Mouse (Mus musculus) intestine, embryonic 16.5 days (tissue): ENCODE results near the gene Lrrc15. TPM values are rescaled to one million over a fixed set of nuclear protein-coding genes. Genes with fewer than 3 reads are reported as not detected.

ENCODE experiments used
- ATAC-seq: fragments of 200-750 bp; cut with Nextera tagmentation; 2 replicates; pipeline ENCODE4 v1.8.0; 2017; ENCODE audit warnings: moderate TSS enrichment, moderate library complexity
- H3K27ac ChIP-seq: fragments of 300-500 bp; sonication (generic); 2 replicates; pipeline ENCODE4 v1.5.1; 2014; ENCODE audit warnings: mild to moderate bottlenecking, low read length
- H3K27me3 ChIP-seq: fragments of 300-500 bp; sonication (generic); replicated peaks from 2 replicates; pipeline ENCODE4 v1.6.1; 2014; ENCODE audit warnings: low read length, control low read depth, mixed read lengths; ENCODE audit not compliant: control insufficient read depth, insufficient read depth
- H3K36me3 ChIP-seq: fragments of 300-500 bp; sonication (generic); 2 replicates; pipeline ENCODE4 v1.6.1; 2014; ENCODE audit warnings: low read length, control low read depth; ENCODE audit not compliant: control insufficient read depth, insufficient read depth
- H3K4me1 ChIP-seq: fragments of 300-500 bp; sonication (generic); 2 replicates; pipeline ENCODE4 v1.6.1; 2014; ENCODE audit warnings: low read length, control low read depth, mixed read lengths; ENCODE audit not compliant: control insufficient read depth, insufficient read depth
- H3K4me2 ChIP-seq: fragments of 300-500 bp; sonication (generic); 2 replicates; pipeline ENCODE4 v1.6.1; 2014; ENCODE audit warnings: low read depth, low read length, control low read depth
- H3K4me3 ChIP-seq: fragments of 300-500 bp; sonication (generic); 2 replicates; pipeline ENCODE4 v1.5.1; 2014; ENCODE audit warnings: mild to moderate bottlenecking, low read length
- H3K9ac ChIP-seq: fragments of 300-500 bp; sonication (generic); 2 replicates; pipeline ENCODE4 v1.6.1; 2014; ENCODE audit warnings: low read depth, low read length
- H3K9me3 ChIP-seq: fragments of 300-500 bp; sonication (generic); 2 replicates; pipeline ENCODE4 v1.6.1; 2016; ENCODE audit warnings: low read length, control low read depth; ENCODE audit not compliant: control insufficient read depth
- WGBS: fragments of 180-500 bp; shearing (Covaris S2); extraction: QIAGEN DNeasy Blood & Tissue Kit; methylation state at CpG from one replicate; pipeline ENCODE4 v1.1.7; 2014; 5-methylcytosine and 5-hydroxymethylcytosine counted together
- polyA plus RNA-seq: library from polyadenylated mRNA; unstranded; fragments of >200 nt; fragmentation: Nextera tagmentation; extraction: Ambion mirVana; gene quantifications from 2 replicates; pipeline ENCODE4 v1.2.1, GENCODE M21; 2015

The Lrrc15 gene
- polyA plus RNA-seq, 1 experiment from 2014 or later = 0.32 TPM

DNA sequence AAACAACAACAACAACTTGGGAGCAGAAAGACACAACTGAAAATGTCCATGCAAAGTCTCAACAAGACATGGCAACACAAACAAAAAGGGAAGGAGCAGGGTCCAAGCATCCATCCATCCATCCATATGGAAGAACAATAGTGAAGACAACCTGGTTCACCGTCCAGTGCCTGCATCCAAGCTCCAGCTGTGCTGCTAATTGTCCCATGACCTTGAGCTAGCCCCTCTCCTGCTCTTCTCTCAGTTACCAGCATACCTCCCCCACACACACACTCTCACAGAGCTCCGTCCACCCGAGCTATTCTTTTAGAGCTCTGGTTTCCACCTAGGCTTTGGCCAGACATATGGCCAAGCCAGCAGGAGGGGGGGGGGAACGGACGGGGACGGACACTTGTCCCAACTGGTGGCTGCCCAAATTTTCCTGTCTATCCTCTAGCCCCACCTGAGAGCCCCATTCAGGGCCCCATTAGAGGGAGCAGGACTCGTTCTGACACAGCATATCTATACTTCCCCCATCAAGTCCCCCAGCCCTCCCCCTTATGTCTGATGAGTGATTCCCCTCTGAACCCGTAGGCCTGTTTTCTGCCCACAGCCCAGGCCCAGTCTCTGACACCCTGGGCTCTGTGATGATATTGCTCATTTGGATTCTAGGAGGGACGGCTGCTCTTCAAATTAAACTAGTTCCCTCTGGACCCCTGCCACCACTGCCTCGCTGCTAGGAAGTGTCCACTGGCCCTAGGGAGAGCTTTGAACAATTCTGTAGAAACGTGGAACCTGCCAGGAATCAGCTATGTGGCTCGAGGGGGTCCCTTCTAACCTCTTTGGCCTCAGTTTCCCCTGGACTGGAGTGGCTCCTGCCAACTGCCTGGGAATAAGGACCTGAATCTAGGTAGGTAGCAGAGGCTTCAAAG, 48.2 kb downstream of the Lrrc15 start:
- Histone ChIP-seq H3K27ac (no peak overlapping the region), H3K4me3 (no peak overlapping the region), H3K9ac (no peak overlapping the region), H3K36me3 (no peaks in the 10 kb centered on the region), H3K4me1 (peaks cover 10% of the 10 kb centered on the region), H3K4me2 (no peak overlapping the region), H3K9me3 (no peaks in the 10 kb centered on the region), H3K27me3 (no peaks in the 10 kb centered on the region)
- ATAC-seq = no peak
- WGBS = 57% methylated on average over 12 of the region's 12 CpGs

DNA sequence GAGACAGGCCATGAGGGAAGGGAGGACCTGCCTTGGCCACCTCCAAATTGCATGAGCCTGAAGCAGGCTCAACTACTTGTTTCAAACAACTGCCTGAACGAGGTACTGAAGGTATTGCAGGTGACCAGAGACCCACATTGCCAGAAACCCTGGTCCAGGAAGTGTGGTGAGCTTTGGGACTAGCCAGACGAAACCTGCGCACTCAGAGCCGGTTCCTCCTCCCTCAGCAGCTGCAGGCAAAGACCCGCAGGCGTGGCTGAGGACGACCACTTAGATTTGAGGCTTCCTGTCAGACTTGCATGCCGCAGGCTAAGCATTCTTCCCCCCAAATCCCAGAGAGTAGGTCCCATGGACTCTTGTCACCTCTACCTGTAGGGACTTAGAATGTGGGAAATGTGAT, 49.0 kb downstream of the Lrrc15 start:
- Histone ChIP-seq H3K4me1 (peaks cover 10% of the 10 kb centered on the region), H3K9ac (no peak overlapping the region), H3K4me2 (no peak overlapping the region), H3K27ac (no peak overlapping the region), H3K9me3 (no peaks in the 10 kb centered on the region), H3K27me3 (no peaks in the 10 kb centered on the region), H3K4me3 (no peak overlapping the region), H3K36me3 (no peaks in the 10 kb centered on the region)
- WGBS = 50% methylated on average over 8 of the region's 8 CpGs
- no peak for ATAC-seq

GRCm38 (mm10) chr16:30231882-30232604, 51.0 kb downstream of the Lrrc15 start:
- H3K36me3 ChIP-seq = no peaks in the 10 kb centered on the region
- no peaks in the 10 kb centered on the region for H3K9me3 ChIP-seq
- H3K4me3 ChIP-seq = no peak overlapping the region
- H3K27ac ChIP-seq = no peak overlapping the region
- H3K4me1 ChIP-seq = peaks cover 10% of the 10 kb centered on the region
- 0 out of 2 replicates have a peak overlapping the region, but pooled peaks have one; percentile 6 for H3K9ac ChIP-seq
- ATAC-seq = no peak
- H3K27me3 ChIP-seq = no peaks in the 10 kb centered on the region
- no peak overlapping the region for H3K4me2 ChIP-seq
- 48% methylated on average over 13 of the region's 13 CpGs for WGBS

DNA sequence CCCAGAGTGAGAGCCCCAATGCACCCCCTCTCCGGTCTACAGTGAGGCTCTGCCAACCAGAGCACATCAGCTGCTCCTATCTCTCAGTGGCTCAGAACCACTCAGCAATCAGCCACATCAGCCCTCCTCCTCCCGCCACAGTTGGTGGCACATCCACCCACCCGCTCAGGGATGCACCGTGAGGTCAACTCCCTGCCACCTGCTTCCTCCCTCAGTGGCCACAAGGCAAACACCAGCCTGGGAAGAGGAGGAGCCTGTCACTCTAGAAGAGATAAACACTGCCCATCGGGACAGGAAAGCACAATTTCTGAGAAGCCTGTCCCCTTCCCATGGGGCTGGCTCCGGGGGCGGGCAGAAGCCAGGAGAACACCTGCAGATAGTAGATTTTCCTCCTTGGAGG, 55.7 kb downstream of the Lrrc15 start:
- Histone ChIP-seq H3K4me1 (no peaks in the 10 kb centered on the region), H3K27ac (no peak overlapping the region), H3K9me3 (no peaks in the 10 kb centered on the region), H3K36me3 (no peaks in the 10 kb centered on the region), H3K9ac (no peak overlapping the region), H3K4me3 (no peak overlapping the region), H3K27me3 (no peaks in the 10 kb centered on the region), H3K4me2 (no peak overlapping the region)
- ATAC-seq = peak; percentile 28; the same call in 1 of the 2 replicates
- 33% methylated on average over 7 of the region's 7 CpGs for WGBS

GRCm38 (mm10) chr16:30221161-30221782, 61.8 kb downstream of the Lrrc15 start:
- Histone ChIP-seq H3K27me3 (no peaks in the 10 kb centered on the region), H3K4me1 (no peaks in the 10 kb centered on the region), H3K4me3 (no peak overlapping the region), H3K27ac (no peak overlapping the region), H3K9ac (no peak overlapping the region), H3K9me3 (no peaks in the 10 kb centered on the region), H3K36me3 (no peaks in the 10 kb centered on the region), H3K4me2 (no peak overlapping the region)
- ATAC-seq = no peak
- WGBS = 60% methylated on average over 11 of the region's 13 CpGs

Other genes with a start within 250 kb of the Lrrc15 start
- gene Hes1, start 218.9 kb downstream of the Lrrc15 start, polyA plus RNA-seq = 25.9 and 36.1 TPM in 2 replicates
- gene Cpn2, start 15.8 kb downstream of the Lrrc15 start, polyA plus RNA-seq = 0.24 and 0.28 TPM in 2 replicates
- gene Gp5, start 27.5 kb upstream of the Lrrc15 start, polyA plus RNA-seq = 0.42 and 0.43 TPM in 2 replicates
- 14.1 and 17.2 TPM in 2 replicates for gene Atp13a3, start 122.7 kb upstream of the Lrrc15 start, polyA plus RNA-seq